Mouse (Mus musculus) testis, adult 2 months (tissue): ENCODE data around the gene 1110051M20Rik.

Experiments used
- CTCF ChIP-seq: fragments of 200-500 bp; IDR thresholded peaks from 2 replicates; pipeline ENCODE4 v1.5.1; 2012; ENCODE audit warnings: low read depth, mild to moderate bottlenecking, inconsistent platforms, low read length, moderate library complexity; ENCODE audit not compliant: control insufficient read depth, insufficient read depth, insufficient replicate concordance
- POLR2A ChIP-seq: fragments of 200-500 bp; IDR thresholded peaks from 2 replicates; pipeline ENCODE4 v1.6.1; 2012; ENCODE audit warnings: low read depth, mild to moderate bottlenecking, inconsistent platforms, low read length, moderate library complexity; ENCODE audit not compliant: control insufficient read depth

DNA sequence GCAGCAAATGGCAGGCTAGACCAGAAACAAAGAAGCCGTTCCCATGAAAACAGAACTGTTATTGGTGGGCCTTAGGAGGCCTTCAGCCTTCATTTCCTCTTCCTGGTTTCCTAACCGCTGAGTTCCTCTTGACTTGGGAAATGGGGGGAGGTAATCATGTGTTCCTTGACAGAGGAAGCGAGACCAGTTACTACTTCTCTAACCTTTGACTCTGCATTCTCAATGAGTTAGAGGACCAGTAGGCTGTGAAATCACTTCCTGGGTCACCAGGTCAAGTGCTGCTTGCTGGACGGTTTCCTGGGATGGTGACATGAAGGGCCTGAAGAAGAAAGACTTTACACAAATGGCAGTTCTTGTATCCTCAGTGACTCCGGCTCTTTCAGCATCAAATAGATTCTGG, 32.1 kb downstream of the 1110051M20Rik start:
- TF ChIP-seq POLR2A (no peak), CTCF (no peak)
